Mouse (Mus musculus) neural tube, embryonic 11.5 days (tissue): Measurements from ENCODE around the gene Ube2u. TPM values are rescaled to one million over a fixed set of nuclear protein-coding genes. Genes with fewer than 3 reads are reported as not detected.
A peak's percentile ranks its signal among the peaks of the same experiment; 100 is the strongest.

Experiments
- ATAC-seq: fragments of 200-750 bp; cut with Nextera tagmentation; 2 replicates; pipeline ENCODE4 v1.8.0; 2017; ENCODE audit warnings: moderate number of reproducible peaks, mild to moderate bottlenecking, moderate TSS enrichment, moderate library complexity; ENCODE audit not compliant: insufficient read depth, low FRiP score, low TSS enrichment
- DNase-seq: peaks from one replicate; pipeline ENCODE4 v3.0.0-alpha.2; 2015; ENCODE audit warnings: low spot score
- H3K27ac ChIP-seq: fragments of 300-500 bp; sonication (generic); 2 replicates; pipeline ENCODE4 v1.5.1; 2014; ENCODE audit warnings: low read depth, mild to moderate bottlenecking, low read length
- H3K27me3 ChIP-seq: fragments of 300-500 bp; sonication (generic); 2 replicates; pipeline ENCODE4 v1.6.1; 2014; ENCODE audit warnings: mild to moderate bottlenecking, low read length, mixed read lengths; ENCODE audit not compliant: control insufficient read depth, insufficient read depth
- H3K36me3 ChIP-seq: fragments of 300-500 bp; sonication (generic); 2 replicates; pipeline ENCODE4 v1.6.1; 2014; ENCODE audit warnings: mild to moderate bottlenecking, low read length, moderate library complexity, mixed read lengths; ENCODE audit not compliant: control insufficient read depth, insufficient read depth
- H3K4me1 ChIP-seq: fragments of 300-500 bp; sonication (generic); 2 replicates; pipeline ENCODE4 v1.6.1; 2014; ENCODE audit warnings: low read length, mixed read lengths; ENCODE audit not compliant: control insufficient read depth, insufficient read depth
- H3K4me2 ChIP-seq: fragments of 300-500 bp; sonication (generic); 2 replicates; pipeline ENCODE4 v1.6.1; 2014; ENCODE audit warnings: low read depth, mild to moderate bottlenecking, moderate library complexity
- H3K4me3 ChIP-seq: fragments of 300-500 bp; sonication (generic); 2 replicates; pipeline ENCODE4 v1.5.1; 2014; ENCODE audit warnings: low read depth, low read length
- H3K9ac ChIP-seq: fragments of 300-500 bp; sonication (generic); 2 replicates; pipeline ENCODE4 v1.6.1; 2014; ENCODE audit warnings: mild to moderate bottlenecking, low read length
- H3K9me3 ChIP-seq: fragments of 300-500 bp; sonication (generic); 2 replicates; pipeline ENCODE4 v1.6.1; 2016; ENCODE audit warnings: low read length; ENCODE audit not compliant: control insufficient read depth
- WGBS: fragments of 180-500 bp; shearing (Covaris S2); extraction: QIAGEN DNeasy Blood & Tissue Kit; methylation state at CpG from one replicate; pipeline ENCODE4 v1.1.7; 2014; 5-methylcytosine and 5-hydroxymethylcytosine counted together
- polyA plus RNA-seq: library from polyadenylated mRNA; unstranded; fragments of >200 nt; fragmentation: Nextera tagmentation; extraction: Ambion mirVana; gene quantifications from 2 replicates; pipeline ENCODE4 v1.2.1, GENCODE M21; 2014

Ube2u gene
- polyA plus RNA-seq: 0.49 and 0.62 TPM in 2 replicates

GRCm38 (mm10) chr4:100478592-100479321 lies at the start of gene Ube2u:
Gene Ube2u (plus strand): TSS chr4:100478849.
- WGBS: 29% methylated on average over 15 of the region's 15 CpGs
- H3K27ac ChIP-seq: no peak within 1 kb of the TSS
- no peak within 1 kb of the TSS for H3K4me3 ChIP-seq

GRCm38 (mm10) chr4:100429371-100429900 lies 49.2 kb upstream of the Ube2u start:
- no peaks in the 10 kb centered on the region for H3K27me3 ChIP-seq
- no peaks in the 10 kb centered on the region for H3K36me3 ChIP-seq
- ATAC-seq (no peak), DNase-seq (no peak)
- WGBS: 60% methylated on average over 2 of the region's 2 CpGs
- no peak overlapping the region for H3K4me3 ChIP-seq
- H3K9me3 ChIP-seq: no peaks in the 10 kb centered on the region
- no peak overlapping the region for H3K4me2 ChIP-seq
- H3K4me1 ChIP-seq: no peaks in the 10 kb centered on the region
- no peak overlapping the region for H3K9ac ChIP-seq
- no peak overlapping the region for H3K27ac ChIP-seq

More at GRCm38 (mm10) chr4:100478592-100479321, at the start of gene Ube2u:
- Histone ChIP-seq H3K27me3 (no peaks in the 10 kb centered on the region), H3K36me3 (no peaks in the 10 kb centered on the region), H3K4me2 (peak within 1 kb of the TSS; percentile 35), H3K4me1 (no peaks in the 10 kb centered on the region), H3K9ac (0 out of 2 replicates have a peak within 1 kb of the TSS, but pooled peaks have one; percentile 24), H3K9me3 (no peaks in the 10 kb centered on the region)
- DNase-seq: peak; percentile 73
- ATAC-seq: peak; percentile 95

GRCm38 (mm10) chr4:100435281-100436168 lies 43.1 kb upstream of the Ube2u start:
- H3K27ac ChIP-seq: no peak overlapping the region
- H3K9me3 ChIP-seq: no peaks in the 10 kb centered on the region
- ATAC-seq: no peak
- no peak overlapping the region for H3K9ac ChIP-seq
- no peak for DNase-seq
- no peaks in the 10 kb centered on the region for H3K27me3 ChIP-seq
- no peaks in the 10 kb centered on the region for H3K4me1 ChIP-seq
- no peaks in the 10 kb centered on the region for H3K36me3 ChIP-seq
- H3K4me3 ChIP-seq: no peak overlapping the region
- H3K4me2 ChIP-seq: no peak overlapping the region
- 61% methylated on average over 8 of the region's 8 CpGs for WGBS

- Histone ChIP-seq H3K27me3 (no peaks in the 10 kb centered on the region), H3K36me3 (0 out of 2 replicates have a peak, but pooled peaks cover under 1% of the 10 kb centered on the region), H3K4me1 (no peaks in the 10 kb centered on the region), H3K9me3 (no peaks in the 10 kb centered on the region), H3K4me3 (no peak overlapping the region), H3K4me2 (no peak overlapping the region), H3K27ac (no peak overlapping the region), H3K9ac (no peak overlapping the region)
- no peak for DNase-seq
- no peak for ATAC-seq
- WGBS: 86% methylated on average over 4 of the region's 4 CpGs
Measured at GRCm38 (mm10) chr4:100436169-100436547, 42.5 kb upstream of the Ube2u start.

GRCm38 (mm10) chr4:100446897-100447296 lies 31.8 kb upstream of the Ube2u start:
- Histone ChIP-seq H3K4me2 (no peak overlapping the region), H3K9ac (no peak overlapping the region), H3K4me1 (no peaks in the 10 kb centered on the region), H3K27ac (no peak overlapping the region), H3K36me3 (no peaks in the 10 kb centered on the region), H3K27me3 (no peaks in the 10 kb centered on the region), H3K4me3 (no peak overlapping the region), H3K9me3 (no peaks in the 10 kb centered on the region)
- DNase-seq (no peak), ATAC-seq (no peak)
- 67% methylated on average over 3 of the region's 3 CpGs for WGBS

GRCm38 (mm10) chr4:100462493-100463120 lies 16.0 kb upstream of the Ube2u start:
- no peak for ATAC-seq
- peak; percentile 25 for DNase-seq
- no peaks in the 10 kb centered on the region for H3K4me1 ChIP-seq
- no peak overlapping the region for H3K9ac ChIP-seq
- no peak overlapping the region for H3K27ac ChIP-seq
- H3K4me3 ChIP-seq: no peak overlapping the region
- WGBS: 48% methylated on average over 9 of the region's 9 CpGs
- no peaks in the 10 kb centered on the region for H3K36me3 ChIP-seq
- H3K9me3 ChIP-seq: no peaks in the 10 kb centered on the region
- no peak overlapping the region for H3K4me2 ChIP-seq
- H3K27me3 ChIP-seq: no peaks in the 10 kb centered on the region

- WGBS: 95% methylated on average over 3 of the region's 3 CpGs
- Histone ChIP-seq H3K27ac (no peak overlapping the region), H3K4me3 (no peak overlapping the region), H3K9me3 (no peaks in the 10 kb centered on the region), H3K4me1 (no peaks in the 10 kb centered on the region), H3K4me2 (no peak overlapping the region), H3K9ac (no peak overlapping the region), H3K36me3 (no peaks in the 10 kb centered on the region), H3K27me3 (no peaks in the 10 kb centered on the region)
- DNase-seq: no peak
- no peak for ATAC-seq
Measured at GRCm38 (mm10) chr4:100488447-100488846, 9.8 kb downstream of the Ube2u start.

- no peak for DNase-seq
- Histone ChIP-seq H3K27me3 (no peaks in the 10 kb centered on the region), H3K9me3 (no peaks in the 10 kb centered on the region), H3K4me1 (no peaks in the 10 kb centered on the region), H3K9ac (no peak overlapping the region), H3K36me3 (no peaks in the 10 kb centered on the region), H3K4me2 (no peak overlapping the region), H3K4me3 (no peak overlapping the region), H3K27ac (no peak overlapping the region)
- WGBS: 98% methylated on average over 3 of the region's 3 CpGs
- no peak for ATAC-seq
Measured at GRCm38 (mm10) chr4:100495176-100495575, 16.5 kb downstream of the Ube2u start.
